Mouse (Mus musculus) adrenal gland, adult (tissue): ENCODE data around the gene Epha2.

Source experiments
- DNase-seq, 2 experiments: peaks; one replicate each; pipeline ENCODE4 v3.0.0; 2022 to 2023; ENCODE audit warnings: low spot score in 1 of 2; ENCODE audit not compliant: inconsistent age in 2 of 2

Gene Epha2

GRCm38 (mm10) chr4:141362937-141363548 is 62.0 kb downstream of the Epha2 start:
- DNase-seq: peak; percentile 83 to 94

GRCm38 (mm10) chr4:141365126-141365525 is 64.1 kb downstream of the Epha2 start:
- peak; percentile 81 to 91 for DNase-seq

DNA sequence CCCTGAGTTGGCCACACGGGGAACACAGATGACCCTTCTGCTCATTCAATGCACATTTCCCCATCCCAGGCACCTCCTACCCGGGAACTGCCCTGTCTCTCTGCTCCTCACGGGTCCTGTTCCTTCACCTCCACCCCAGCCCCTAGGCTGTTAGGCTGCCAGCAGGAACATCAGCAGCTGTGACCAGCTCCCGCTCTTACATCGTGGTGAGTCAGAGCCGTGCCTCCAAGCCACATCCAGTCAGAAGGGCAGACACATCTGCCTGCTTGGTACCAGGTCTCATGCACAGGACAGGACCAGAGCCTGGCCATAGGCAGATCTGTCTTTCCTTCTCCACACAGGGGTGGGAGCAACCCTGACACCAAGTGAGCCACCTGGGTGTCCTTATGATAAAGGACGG is 64.8 kb downstream of the Epha2 start:
- peak; percentile 43 to 56 for DNase-seq

DNA sequence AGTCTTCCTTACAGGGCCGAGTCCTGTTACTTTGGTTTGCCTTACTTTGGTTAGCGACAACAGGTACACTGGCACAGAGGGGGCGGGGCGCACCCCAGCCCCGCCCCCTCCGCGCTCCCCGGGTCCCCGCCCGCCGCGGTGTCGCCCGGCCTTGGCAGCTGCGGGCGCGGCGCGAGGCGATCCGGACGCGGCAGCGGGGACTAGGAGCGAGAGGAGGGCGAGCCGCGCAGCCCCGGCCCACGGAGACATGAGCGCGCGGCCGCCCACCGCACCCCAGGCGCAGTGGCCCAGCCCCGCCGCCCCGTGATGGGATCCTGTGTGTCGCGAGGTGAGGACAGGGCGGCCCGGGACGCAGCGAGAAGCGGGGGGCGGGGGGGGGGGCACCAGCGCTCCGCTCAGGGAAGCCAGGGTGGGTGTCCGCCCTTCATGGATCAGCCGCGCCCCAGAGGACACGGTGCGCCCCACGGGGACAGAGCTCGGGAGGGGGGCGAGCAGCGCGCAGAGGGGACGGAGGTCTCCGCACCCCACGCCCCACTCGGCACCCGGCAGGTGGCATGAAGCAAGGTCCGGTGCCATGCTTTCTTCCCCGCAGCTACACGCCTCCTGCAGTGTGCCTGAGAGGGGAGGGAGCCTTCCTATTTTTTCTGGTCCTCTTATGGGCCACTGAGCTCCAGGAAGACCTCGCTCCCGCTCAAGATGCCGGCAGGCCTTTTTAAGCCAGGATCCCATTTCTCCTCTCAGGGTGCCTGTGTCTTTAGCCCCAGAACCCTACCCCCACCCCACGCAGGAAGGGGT is 67.2 kb downstream of the Epha2 start, which contains the start of gene Fam131c:
Fam131c (plus strand) TSS at position 224 of the 795 bp plus-strand sequence.
- DNase-seq: peak; percentile 58 to 74

DNA sequence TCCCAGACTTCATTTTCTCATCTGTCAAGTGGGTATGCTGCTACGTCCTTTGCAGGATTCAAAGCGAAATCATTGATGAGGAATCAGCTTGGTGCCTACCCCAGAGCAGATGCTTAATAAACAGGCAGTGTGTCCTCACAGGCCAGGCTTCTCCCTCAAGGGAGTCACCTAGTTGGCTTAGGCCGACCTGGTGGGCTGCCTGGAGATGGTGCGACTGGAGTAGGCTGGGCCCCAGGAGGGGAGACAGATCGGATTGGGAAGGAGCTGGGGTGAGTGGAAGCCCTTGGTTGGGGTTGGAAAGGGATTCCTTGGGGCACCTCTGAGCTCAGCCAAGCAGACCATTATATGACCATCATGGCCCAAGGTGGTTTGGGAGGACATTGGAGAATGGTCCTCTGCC is 71.4 kb downstream of the Epha2 start:
- DNase-seq: peak in 1 of 2 experiments; percentile 40
